Mouse (Mus musculus) forebrain, embryonic 14.5 days (tissue): ENCODE results near the gene Tmem198. TPM values are rescaled to one million over a fixed set of nuclear protein-coding genes. Genes with fewer than 3 reads are reported as not detected.
A peak's percentile ranks its signal among the peaks of the same experiment; 100 is the strongest.

ENCODE experiments used
- ATAC-seq: fragments of 200-750 bp; cut with Nextera tagmentation; 2 replicates; pipeline ENCODE4 v1.8.0; 2017; ENCODE audit warnings: mild to moderate bottlenecking, moderate library complexity
- DNase-seq: peaks from one replicate; pipeline ENCODE4 v3.0.0-alpha.2; 2015; ENCODE audit warnings: low spot score
- H3K27ac ChIP-seq: fragments of 300-500 bp; sonication (generic); 2 replicates; pipeline ENCODE4 v1.5.1; 2014; ENCODE audit warnings: low read depth, mild to moderate bottlenecking, control low read depth, low read length, moderate library complexity
- H3K27me3 ChIP-seq: fragments of 300-500 bp; sonication (generic); replicated peaks from 2 replicates; pipeline ENCODE4 v1.6.1; 2014; ENCODE audit warnings: low read length, control low read depth, mixed read lengths; ENCODE audit not compliant: control insufficient read depth, insufficient read depth
- H3K36me3 ChIP-seq: fragments of 300-500 bp; sonication (generic); 2 replicates; pipeline ENCODE4 v1.6.1; 2014; ENCODE audit warnings: low read length, control low read depth; ENCODE audit not compliant: control insufficient read depth, insufficient read depth
- H3K4me1 ChIP-seq: fragments of 300-500 bp; sonication (generic); 2 replicates; pipeline ENCODE4 v1.6.1; 2014; ENCODE audit warnings: antibody characterized with exemption, low read length, control low read depth; ENCODE audit not compliant: control insufficient read depth, insufficient read depth
- H3K4me2 ChIP-seq: fragments of 300-500 bp; sonication (generic); 2 replicates; pipeline ENCODE4 v1.6.1; 2014; ENCODE audit warnings: mild to moderate bottlenecking, control low read depth, low read length
- H3K4me3 ChIP-seq: fragments of 300-500 bp; sonication (generic); 2 replicates; pipeline ENCODE4 v1.5.1; 2014; ENCODE audit warnings: low read depth, low read length, control low read depth
- H3K9ac ChIP-seq: fragments of 300-500 bp; sonication (generic); 2 replicates; pipeline ENCODE4 v1.6.1; 2014; ENCODE audit warnings: mild to moderate bottlenecking, low read length, control low read depth, moderate library complexity
- H3K9me3 ChIP-seq: fragments of 300-500 bp; sonication (generic); replicated peaks from 2 replicates; pipeline ENCODE4 v1.6.1; 2016; ENCODE audit warnings: low read length, control low read depth, mixed read lengths; ENCODE audit not compliant: control insufficient read depth
- WGBS: fragments of 180-500 bp; shearing (Covaris S2); extraction: QIAGEN DNeasy Blood & Tissue Kit; methylation state at CpG from one replicate; pipeline ENCODE4 v1.1.7; 2014; 5-methylcytosine and 5-hydroxymethylcytosine counted together
- polyA plus RNA-seq: library from polyadenylated mRNA; unstranded; fragments of >200 nt; fragmentation: Nextera tagmentation; extraction: Ambion mirVana; gene quantifications from 2 replicates; pipeline ENCODE4 v1.2.1, GENCODE M21; 2014

The Tmem198 gene
- polyA plus RNA-seq, 1 experiment from 2014 or later = 41.3 TPM

- ATAC-seq (no peak), DNase-seq (no peak)
- H3K9me3 ChIP-seq = no peaks in the 10 kb centered on the region
- H3K36me3 ChIP-seq = peaks cover 10% of the 10 kb centered on the region; the same call in 1 of the 2 replicates
- WGBS = 33% methylated on average over 24 of the region's 24 CpGs
- H3K4me1 ChIP-seq = peaks cover 3% of the 10 kb centered on the region; the same call in 1 of the 2 replicates
- no peak overlapping the region for H3K4me2 ChIP-seq
- H3K27ac ChIP-seq = no peak overlapping the region
- no peak overlapping the region for H3K4me3 ChIP-seq
- H3K27me3 ChIP-seq = peaks cover 12% of the 10 kb centered on the region; the same call in 1 of the 2 replicates
- no peak overlapping the region for H3K9ac ChIP-seq
These were observed 13.3 kb downstream of the Tmem198 start for GRCm38 (mm10) chr1:75492579-75493170.

GRCm38 (mm10) chr1:75494878-75495548 is 15.7 kb downstream of the Tmem198 start:
- DNase-seq = peak; percentile 68
- 50% methylated on average over 12 of the region's 12 CpGs for WGBS
- no peaks in the 10 kb centered on the region for H3K27me3 ChIP-seq
- H3K9me3 ChIP-seq = no peaks in the 10 kb centered on the region
- ATAC-seq = no peak
- no peak overlapping the region for H3K9ac ChIP-seq
- H3K27ac ChIP-seq = no peak overlapping the region
- H3K4me3 ChIP-seq = no peak overlapping the region
- peaks cover 31% of the 10 kb centered on the region for H3K36me3 ChIP-seq
- H3K4me2 ChIP-seq = no peak overlapping the region
- H3K4me1 ChIP-seq = no peaks in the 10 kb centered on the region

- no peak overlapping the region for H3K4me2 ChIP-seq
- peaks cover under 1% of the 10 kb centered on the region; the same call in 1 of the 2 replicates for H3K4me1 ChIP-seq
- H3K27ac ChIP-seq = no peak overlapping the region
- H3K9ac ChIP-seq = no peak overlapping the region
- peaks cover 53% of the 10 kb centered on the region for H3K36me3 ChIP-seq
- DNase-seq (no peak), ATAC-seq (no peak)
- H3K4me3 ChIP-seq = no peak overlapping the region
- H3K9me3 ChIP-seq = no peaks in the 10 kb centered on the region
- WGBS = 91% methylated on average over 4 of the region's 4 CpGs
- no peaks in the 10 kb centered on the region for H3K27me3 ChIP-seq
These were observed 19.6 kb downstream of the Tmem198 start for GRCm38 (mm10) chr1:75498897-75499296.

- ATAC-seq = no peak
- Histone ChIP-seq H3K9ac (no peak overlapping the region), H3K4me2 (no peak overlapping the region), H3K27ac (no peak overlapping the region), H3K4me1 (peaks cover 6% of the 10 kb centered on the region; the same call in 1 of the 2 replicates), H3K4me3 (no peak overlapping the region), H3K27me3 (no peaks in the 10 kb centered on the region), H3K36me3 (peaks cover 53% of the 10 kb centered on the region), H3K9me3 (no peaks in the 10 kb centered on the region)
- no peak for DNase-seq
- WGBS = 86% methylated on average over 7 of the region's 7 CpGs
These were observed 20.1 kb downstream of the Tmem198 start for GRCm38 (mm10) chr1:75499441-75499840.

- H3K36me3 ChIP-seq = peaks cover 46% of the 10 kb centered on the region
- no peak for DNase-seq
These were observed 22.6 kb downstream of the Tmem198 start for GRCm38 (mm10) chr1:75501905-75502304.

GRCm38 (mm10) chr1:75502945-75503650 is 23.8 kb downstream of the Tmem198 start:
- no peak overlapping the region for H3K27ac ChIP-seq
- ATAC-seq = no peak
- no peak for DNase-seq
- H3K9me3 ChIP-seq = no peaks in the 10 kb centered on the region
- peaks cover 9% of the 10 kb centered on the region for H3K4me1 ChIP-seq
- no peak overlapping the region for H3K4me2 ChIP-seq
- no peak overlapping the region for H3K4me3 ChIP-seq
- WGBS = 92% methylated on average over 25 of the region's 25 CpGs
- H3K27me3 ChIP-seq = 0 out of 2 replicates have a peak, but pooled peaks cover 3% of the 10 kb centered on the region
- H3K36me3 ChIP-seq = peaks cover 39% of the 10 kb centered on the region
- H3K9ac ChIP-seq = no peak overlapping the region

More at GRCm38 (mm10) chr1:75501905-75502304, 22.6 kb downstream of the Tmem198 start:
- no peak overlapping the region for H3K9ac ChIP-seq
- no peaks in the 10 kb centered on the region for H3K27me3 ChIP-seq
- 95% methylated on average over 9 of the region's 9 CpGs for WGBS
- H3K27ac ChIP-seq = no peak overlapping the region
- H3K4me1 ChIP-seq = peaks cover 9% of the 10 kb centered on the region
- no peak overlapping the region for H3K4me3 ChIP-seq
- no peaks in the 10 kb centered on the region for H3K9me3 ChIP-seq
- H3K4me2 ChIP-seq = no peak overlapping the region
- ATAC-seq = no peak

- Histone ChIP-seq H3K4me1 (peaks cover 9% of the 10 kb centered on the region), H3K9ac (no peak overlapping the region), H3K27ac (no peak overlapping the region), H3K36me3 (peaks cover 34% of the 10 kb centered on the region), H3K4me2 (no peak overlapping the region), H3K27me3 (0 out of 2 replicates have a peak, but pooled peaks cover 4% of the 10 kb centered on the region), H3K9me3 (no peaks in the 10 kb centered on the region), H3K4me3 (no peak overlapping the region)
- no peak for ATAC-seq
- 71% methylated on average over 23 of the region's 23 CpGs for WGBS
- no peak for DNase-seq
These were observed 24.3 kb downstream of the Tmem198 start for GRCm38 (mm10) chr1:75503651-75503980.

GRCm38 (mm10) chr1:75504256-75505045 is 25.1 kb downstream of the Tmem198 start:
- Histone ChIP-seq H3K27ac (no peak overlapping the region), H3K27me3 (0 out of 2 replicates have a peak, but pooled peaks cover 4% of the 10 kb centered on the region), H3K4me2 (peak overlapping the region; percentile 76), H3K4me1 (peaks cover 9% of the 10 kb centered on the region), H3K4me3 (peak overlapping the region; percentile 86), H3K36me3 (peaks cover 28% of the 10 kb centered on the region), H3K9me3 (no peaks in the 10 kb centered on the region), H3K9ac (peak overlapping the region; percentile 97)
- 64% methylated on average over 9 of the region's 9 CpGs for WGBS
- DNase-seq (no peak), ATAC-seq (no peak)
